Mouse (Mus musculus) cerebellum, adult 2 months (tissue): ENCODE measurements around the gene Adap2.

Experiments used
- CTCF ChIP-seq: fragments of 200-500 bp; IDR thresholded peaks from 2 replicates; pipeline ENCODE4 v1.5.1; 2011; ENCODE audit warnings: low read depth, mild to moderate bottlenecking, control low read depth, low read length, moderate library complexity, borderline replicate concordance; ENCODE audit not compliant: insufficient read depth
- POLR2A ChIP-seq: fragments of 200-500 bp; IDR thresholded peaks from 2 replicates; pipeline ENCODE4 v1.6.1; 2011; ENCODE audit warnings: low read length, control low read depth, borderline replicate concordance; ENCODE audit not compliant: insufficient read depth

DNA sequence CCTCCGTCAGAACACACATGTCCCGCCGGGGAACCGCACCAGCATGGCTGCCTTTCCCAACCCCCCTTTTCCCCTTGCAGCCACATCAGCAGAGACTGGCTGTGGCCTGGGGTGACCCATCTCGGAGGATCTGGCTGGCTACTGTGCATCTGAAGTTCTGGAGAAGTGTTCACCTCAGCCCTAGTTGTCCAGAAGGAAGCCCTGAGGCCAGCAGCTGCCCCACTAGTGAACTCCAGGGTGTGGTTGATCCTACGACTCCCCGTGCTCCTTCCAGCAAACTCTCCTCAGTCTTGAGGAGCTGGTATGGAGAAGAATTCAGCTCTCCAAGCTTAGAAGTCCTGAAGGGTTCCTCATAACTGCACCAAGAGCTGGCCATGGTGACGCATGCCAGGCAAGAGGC is 24.4 kb downstream of the Adap2 start:
- TF ChIP-seq POLR2A (no peak), CTCF (no peak)
